In the genomic region with DNA sequence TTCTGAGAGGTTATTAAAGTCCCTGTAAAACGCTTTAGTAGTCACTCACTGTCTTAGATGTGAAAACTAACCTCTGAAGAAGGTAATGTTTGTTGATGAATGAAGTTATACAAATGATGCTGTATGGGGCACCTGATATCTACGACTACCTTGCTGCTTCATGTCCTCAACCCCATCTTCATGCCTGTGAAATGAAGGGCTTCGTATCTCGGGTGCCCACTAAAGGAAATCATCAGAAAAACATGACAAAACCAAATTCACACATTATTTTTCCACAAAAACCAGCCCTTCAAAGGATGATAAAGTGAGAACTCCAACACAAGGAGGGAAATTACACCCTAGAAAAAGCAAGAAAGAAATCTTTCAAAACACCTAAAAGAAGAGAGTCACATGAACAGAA, we compare ENCODE assay signal across 8 mouse cellular contexts.
A peak's percentile ranks its signal among the peaks of the same experiment; 100 is the strongest.
DNase-seq lines count a peak whose midpoint lies in the region.
"Not testable (repeated sequence)": the region's sequence is repeated elsewhere in the genome, so short reads cannot be mapped to it uniquely, and the experiment has no call there.

No protein-coding gene starts in this region.

- peak; percentile 2 for DNase-seq in adrenal gland, postnatal 14 days
- peak; percentile 3 for DNase-seq in gastrocnemius, postnatal 14 days
- DNase-seq in heart, postnatal 25 days (ENCODE audit: low spot score), result peak; percentile 19
- peak; percentile 12 for DNase-seq in kidney, postnatal 14 days
- DNase-seq in layer of hippocampus, postnatal 14 days (ENCODE audit: low spot score in 2 of 2), result peak; percentile 1 to 15
- DNase-seq in right cerebral cortex, postnatal 36 days (ENCODE audit: low spot score in 2 of 2), result peak; percentile 1
- peak; percentile 22 for DNase-seq in testis, postnatal 14 days (ENCODE audit: low spot score)
- DNase-seq in urinary bladder, postnatal 10 days (ENCODE audit: low spot score), result peak; percentile 24

- intact Hi-C loops in gastrocnemius, postnatal 14 days (cut with DNase I; ENCODE audit: low total_unique reads); heart, postnatal 25 days (cut with DNase I): not testable (repeated sequence)

Comparison
In these comparisons a context has a peak if more than half of its experiments do, and no peak if none do; other contexts are left out.
1. Peak in every context shown above with its lines: DNase-seq.